Mouse (Mus musculus): ENCODE results near the gene Apol9b.
A peak's percentile ranks its signal among the peaks of the same experiment; 100 is the strongest.
"Not testable (repeated sequence)": the region's sequence is repeated elsewhere in the genome, so short reads cannot be mapped to it uniquely, and the experiment has no call there.

Gene Apol9b

GRCm38 (mm10) chr15:77728739-77729138 lies at the start of gene Apol9b:
Gene Apol9b (plus strand): TSS chr15:77729039.
- not testable (repeated sequence) for DNase-seq (ENCODE audit: low read depth, low spot score)

- DNase-seq (ENCODE audit: low read depth, low spot score), result not testable (repeated sequence)
These were observed 44.9 kb upstream of the Apol9b start for GRCm38 (mm10) chr15:77683944-77684343.

GRCm38 (mm10) chr15:77691532-77692311 lies 37.1 kb upstream of the Apol9b start:
- DNase-seq (ENCODE audit: low read depth, low spot score), result peak; percentile 18

GRCm38 (mm10) chr15:77694687-77695295 lies 34.0 kb upstream of the Apol9b start:
- DNase-seq (ENCODE audit: low read depth, low spot score), result not testable (repeated sequence)

- DNase-seq (ENCODE audit: low read depth, low spot score), result not testable (repeated sequence)
These were observed 30.2 kb upstream of the Apol9b start, which contains the start of gene Apol7e for GRCm38 (mm10) chr15:77698656-77699055. Gene Apol7e (plus strand): TSS chr15:77698857.

- not testable (repeated sequence) for DNase-seq (ENCODE audit: low read depth, low spot score)
These were observed 23.5 kb upstream of the Apol9b start for GRCm38 (mm10) chr15:77705306-77705705.

- DNase-seq (ENCODE audit: low read depth, low spot score), result not testable (repeated sequence)
These were observed 19.9 kb upstream of the Apol9b start for GRCm38 (mm10) chr15:77708936-77709335.

- DNase-seq (ENCODE audit: low read depth, low spot score), result not testable (repeated sequence)
These were observed 10.6 kb upstream of the Apol9b start for GRCm38 (mm10) chr15:77718240-77718639.

GRCm38 (mm10) chr15:77721509-77721908 lies 7.3 kb upstream of the Apol9b start:
- DNase-seq (ENCODE audit: low read depth, low spot score), result not testable (repeated sequence)

- not testable (repeated sequence) for DNase-seq (ENCODE audit: low read depth, low spot score)
These were observed 4.5 kb upstream of the Apol9b start for GRCm38 (mm10) chr15:77724208-77724911.

- not testable (repeated sequence) for DNase-seq (ENCODE audit: low read depth, low spot score)
These were observed 3.3 kb upstream of the Apol9b start for GRCm38 (mm10) chr15:77725393-77726020.

GRCm38 (mm10) chr15:77727139-77727538 lies 1.7 kb upstream of the Apol9b start:
- DNase-seq (ENCODE audit: low read depth, low spot score), result not testable (repeated sequence)

GRCm38 (mm10) chr15:77727745-77728144 lies 1.1 kb upstream of the Apol9b start:
- DNase-seq (ENCODE audit: low read depth, low spot score), result not testable (repeated sequence)

GRCm38 (mm10) chr15:77731605-77732004 lies 2.8 kb downstream of the Apol9b start:
- DNase-seq (ENCODE audit: low read depth, low spot score), result no peak

- not testable (repeated sequence) for DNase-seq (ENCODE audit: low read depth, low spot score)
These were observed 4.0 kb downstream of the Apol9b start for GRCm38 (mm10) chr15:77732851-77733250.

- not testable (repeated sequence) for DNase-seq (ENCODE audit: low read depth, low spot score)
These were observed 4.5 kb downstream of the Apol9b start for GRCm38 (mm10) chr15:77733380-77733779.

- not testable (repeated sequence) for DNase-seq (ENCODE audit: low read depth, low spot score)
These were observed 5.1 kb downstream of the Apol9b start for GRCm38 (mm10) chr15:77733903-77734302.

GRCm38 (mm10) chr15:77740511-77741297 lies 11.9 kb downstream of the Apol9b start:
- DNase-seq (ENCODE audit: low read depth, low spot score), result no peak

- not testable (repeated sequence) for DNase-seq (ENCODE audit: low read depth, low spot score)
These were observed 12.7 kb downstream of the Apol9b start for GRCm38 (mm10) chr15:77741556-77741955.

- no peak for DNase-seq (ENCODE audit: low read depth, low spot score)
These were observed 15.8 kb downstream of the Apol9b start for GRCm38 (mm10) chr15:77744632-77745031.

GRCm38 (mm10) chr15:77745081-77745480 lies 16.2 kb downstream of the Apol9b start:
- DNase-seq (ENCODE audit: low read depth, low spot score), result no peak

All from forelimb bud, embryonic 11.5 days (tissue).